Mouse (Mus musculus): ENCODE measurements at regions not wholly inside any gene's neighbourhood (a gene's known extent, or its start where the extent isn't known, plus 50 kb on each side); places are given as distances from the start of the nearest gene placed in this dataset.

GRCm38 (mm10) chr13:111097336-111097735 lies 157.5 kb upstream of the Actbl2 start:
- peaks cover 3% of the 10 kb centered on the region; the same call in 1 of the 2 replicates for H3K4me1 ChIP-seq (ENCODE audit: control insufficient read depth, insufficient read depth, low read length)
- no peak for TF ChIP-seq POLR2A (IDR thresholded peaks at IDR 0.05; ENCODE audit: insufficient read depth, low read depth, low read length)
- no peak for TF ChIP-seq CTCF (IDR thresholded peaks at IDR 0.05; ENCODE audit: insufficient read depth, low read depth, low read length)
- no peak overlapping the region for H3K27ac ChIP-seq (ENCODE audit: insufficient read depth, low read depth, low read length)
- H3K4me3 ChIP-seq (ENCODE audit: insufficient read depth, low read depth, low read length), result no peak overlapping the region
- WGBS, result 53% methylated on average over 4 of the region's 4 CpGs

- TF ChIP-seq CTCF (IDR thresholded peaks at IDR 0.05; ENCODE audit: insufficient read depth, low read depth, low read length) (no peak), POLR2A (IDR thresholded peaks at IDR 0.05; ENCODE audit: insufficient read depth, low read depth, low read length) (no peak)
- 50% methylated on average over 2 of the region's 2 CpGs for whole genome bisulfite sequencing
- H3K4me1 ChIP-seq (ENCODE audit: control insufficient read depth, insufficient read depth, low read length), result peaks cover 3% of the 10 kb centered on the region; the same call in 1 of the 2 replicates
- no peak overlapping the region for H3K4me3 ChIP-seq (ENCODE audit: insufficient read depth, low read depth, low read length)
- peak overlapping the region; percentile 41; the same call in 1 of the 2 replicates for H3K27ac ChIP-seq (ENCODE audit: insufficient read depth, low read depth, low read length)
Observed at GRCm38 (mm10) chr13:111098738-111099137, 156.1 kb upstream of the Actbl2 start.

GRCm38 (mm10) chr13:111099252-111099651 lies 155.6 kb upstream of the Actbl2 start:
- no peak for TF ChIP-seq POLR2A (IDR thresholded peaks at IDR 0.05; ENCODE audit: insufficient read depth, low read depth, low read length)
- TF ChIP-seq CTCF (IDR thresholded peaks at IDR 0.05; ENCODE audit: insufficient read depth, low read depth, low read length), result no peak
- WGBS, result 30% methylated on average over 6 of the region's 6 CpGs
- Histone ChIP-seq H3K27ac (ENCODE audit: insufficient read depth, low read depth, low read length) (peak overlapping the region; percentile 85), H3K4me1 (ENCODE audit: control insufficient read depth, insufficient read depth, low read length) (peaks cover 3% of the 10 kb centered on the region; the same call in 1 of the 2 replicates), H3K4me3 (ENCODE audit: insufficient read depth, low read depth, low read length) (no peak overlapping the region)

- H3K4me3 ChIP-seq (ENCODE audit: insufficient read depth, low read depth, low read length), result no peak overlapping the region
- TF ChIP-seq POLR2A (IDR thresholded peaks at IDR 0.05; ENCODE audit: insufficient read depth, low read depth, low read length), result no peak
- TF ChIP-seq CTCF (IDR thresholded peaks at IDR 0.05; ENCODE audit: insufficient read depth, low read depth, low read length), result no peak
- H3K4me1 ChIP-seq (ENCODE audit: control insufficient read depth, insufficient read depth, low read length), result peaks cover 3% of the 10 kb centered on the region; the same call in 1 of the 2 replicates
- 74% methylated on average over 1 of the region's 1 CpGs for WGBS
- no peak overlapping the region for H3K27ac ChIP-seq (ENCODE audit: insufficient read depth, low read depth, low read length)
Observed at GRCm38 (mm10) chr13:111100448-111100847, 154.4 kb upstream of the Actbl2 start.

GRCm38 (mm10) chr13:111104567-111105219 lies 150.1 kb upstream of the Actbl2 start:
- TF ChIP-seq CTCF (IDR thresholded peaks at IDR 0.05; ENCODE audit: insufficient read depth, low read depth, low read length), result no peak
- TF ChIP-seq POLR2A (IDR thresholded peaks at IDR 0.05; ENCODE audit: insufficient read depth, low read depth, low read length), result no peak
- WGBS, result 55% methylated on average over 4 of the region's 4 CpGs
- no peak overlapping the region for H3K27ac ChIP-seq (ENCODE audit: insufficient read depth, low read depth, low read length)
- no peaks in the 10 kb centered on the region for H3K4me1 ChIP-seq (ENCODE audit: control insufficient read depth, insufficient read depth, low read length)
- H3K4me3 ChIP-seq (ENCODE audit: insufficient read depth, low read depth, low read length), result no peak overlapping the region

- 79% methylated on average over 3 of the region's 3 CpGs for WGBS
- Histone ChIP-seq H3K4me3 (ENCODE audit: insufficient read depth, low read depth, low read length) (no peak overlapping the region), H3K4me1 (ENCODE audit: control insufficient read depth, insufficient read depth, low read length) (0 out of 2 replicates have a peak, but pooled peaks cover 2% of the 10 kb centered on the region), H3K27ac (ENCODE audit: insufficient read depth, low read depth, low read length) (no peak overlapping the region)
- TF ChIP-seq POLR2A (IDR thresholded peaks at IDR 0.05; ENCODE audit: insufficient read depth, low read depth, low read length), result no peak
- TF ChIP-seq CTCF (IDR thresholded peaks at IDR 0.05; ENCODE audit: insufficient read depth, low read depth, low read length), result no peak
Observed at GRCm38 (mm10) chr13:111131108-111131507, 123.7 kb upstream of the Actbl2 start.

GRCm38 (mm10) chr13:111136392-111136791 lies 118.4 kb upstream of the Actbl2 start:
- Histone ChIP-seq H3K4me3 (ENCODE audit: insufficient read depth, low read depth, low read length) (no peak overlapping the region), H3K27ac (ENCODE audit: insufficient read depth, low read depth, low read length) (no peak overlapping the region), H3K4me1 (ENCODE audit: control insufficient read depth, insufficient read depth, low read length) (0 out of 2 replicates have a peak, but pooled peaks cover 2% of the 10 kb centered on the region)
- TF ChIP-seq POLR2A (IDR thresholded peaks at IDR 0.05; ENCODE audit: insufficient read depth, low read depth, low read length), result no peak
- TF ChIP-seq CTCF (IDR thresholded peaks at IDR 0.05; ENCODE audit: insufficient read depth, low read depth, low read length), result no peak
- 96% methylated on average over 3 of the region's 3 CpGs for WGBS

- WGBS, result 62% methylated on average over 7 of the region's 7 CpGs
- no peaks in the 10 kb centered on the region for H3K4me1 ChIP-seq (ENCODE audit: control insufficient read depth, insufficient read depth, low read length)
- no peak overlapping the region for H3K4me3 ChIP-seq (ENCODE audit: insufficient read depth, low read depth, low read length)
- H3K27ac ChIP-seq (ENCODE audit: insufficient read depth, low read depth, low read length), result no peak overlapping the region
- no peak for TF ChIP-seq CTCF (IDR thresholded peaks at IDR 0.05; ENCODE audit: insufficient read depth, low read depth, low read length)
- no peak for TF ChIP-seq POLR2A (IDR thresholded peaks at IDR 0.05; ENCODE audit: insufficient read depth, low read depth, low read length)
Observed at GRCm38 (mm10) chr13:111142757-111143420, 111.9 kb upstream of the Actbl2 start.

- WGBS, result 59% methylated on average over 3 of the region's 3 CpGs
- no peak overlapping the region for H3K4me3 ChIP-seq (ENCODE audit: insufficient read depth, low read depth, low read length)
- no peak for TF ChIP-seq POLR2A (IDR thresholded peaks at IDR 0.05; ENCODE audit: insufficient read depth, low read depth, low read length)
- no peak for TF ChIP-seq CTCF (IDR thresholded peaks at IDR 0.05; ENCODE audit: insufficient read depth, low read depth, low read length)
- H3K27ac ChIP-seq (ENCODE audit: insufficient read depth, low read depth, low read length), result no peak overlapping the region
- H3K4me1 ChIP-seq (ENCODE audit: control insufficient read depth, insufficient read depth, low read length), result no peaks in the 10 kb centered on the region
Observed at GRCm38 (mm10) chr13:111144721-111145120, 110.1 kb upstream of the Actbl2 start.
